Mouse (Mus musculus) small intestine, adult 10 weeks (tissue): ENCODE measurements around the gene Vhl. TPM values are rescaled to one million over a fixed set of nuclear protein-coding genes. Genes with fewer than 3 reads are reported as not detected.

Experiments used
- polyA plus RNA-seq: library from polyadenylated mRNA; stranded (reverse); fragments of 350-450 nt; fragmentation: Illumina TruSeq; extraction: RNeasy Lipid Tissue Mini Kit (QIAGEN cat#74804); gene quantifications from one replicate; pipeline ENCODE4 v1.2.3, GENCODE M21; 2014; ENCODE audit warnings: low replicate concordance

Gene Vhl
- polyA plus RNA-seq = 17.0 TPM

DNA sequence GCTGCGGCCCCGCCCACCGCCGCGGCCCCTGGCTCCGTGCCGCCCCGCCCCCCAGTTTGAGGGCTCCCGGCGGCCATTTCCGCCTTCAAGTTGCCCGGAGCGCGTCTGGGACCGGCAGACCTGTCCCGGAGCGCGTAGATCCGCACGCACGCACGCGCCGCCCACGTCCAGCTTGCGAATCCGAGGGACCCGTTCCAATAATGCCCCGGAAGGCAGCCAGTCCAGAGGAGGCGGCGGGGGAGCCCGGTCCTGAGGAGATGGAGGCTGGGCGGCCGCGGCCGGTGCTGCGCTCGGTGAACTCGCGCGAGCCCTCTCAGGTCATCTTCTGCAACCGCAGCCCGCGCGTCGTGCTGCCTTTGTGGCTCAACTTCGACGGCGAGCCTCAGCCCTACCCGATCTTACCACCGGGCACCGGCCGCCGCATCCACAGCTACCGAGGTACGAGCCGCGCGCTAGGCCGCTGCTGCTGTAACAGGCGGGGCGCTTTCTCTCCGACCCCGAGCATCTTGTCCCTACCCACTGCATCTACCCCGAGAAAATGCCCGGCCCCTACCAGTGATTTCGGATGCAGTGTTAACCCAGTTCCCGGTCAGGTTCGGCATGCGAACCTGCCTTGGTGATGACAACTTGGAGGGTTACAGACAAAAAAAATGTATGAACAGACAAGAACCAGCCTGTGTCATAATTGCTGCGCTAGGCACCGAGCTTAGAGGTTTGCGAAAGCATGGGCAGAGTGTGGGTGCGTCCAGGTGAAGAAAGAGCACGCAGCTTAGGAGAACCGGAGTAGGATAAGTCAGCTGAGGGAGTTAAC lies at the start of gene Vhl:
TSS of gene Vhl (plus strand) at position 19 of the 811 bp plus-strand sequence.

DNA sequence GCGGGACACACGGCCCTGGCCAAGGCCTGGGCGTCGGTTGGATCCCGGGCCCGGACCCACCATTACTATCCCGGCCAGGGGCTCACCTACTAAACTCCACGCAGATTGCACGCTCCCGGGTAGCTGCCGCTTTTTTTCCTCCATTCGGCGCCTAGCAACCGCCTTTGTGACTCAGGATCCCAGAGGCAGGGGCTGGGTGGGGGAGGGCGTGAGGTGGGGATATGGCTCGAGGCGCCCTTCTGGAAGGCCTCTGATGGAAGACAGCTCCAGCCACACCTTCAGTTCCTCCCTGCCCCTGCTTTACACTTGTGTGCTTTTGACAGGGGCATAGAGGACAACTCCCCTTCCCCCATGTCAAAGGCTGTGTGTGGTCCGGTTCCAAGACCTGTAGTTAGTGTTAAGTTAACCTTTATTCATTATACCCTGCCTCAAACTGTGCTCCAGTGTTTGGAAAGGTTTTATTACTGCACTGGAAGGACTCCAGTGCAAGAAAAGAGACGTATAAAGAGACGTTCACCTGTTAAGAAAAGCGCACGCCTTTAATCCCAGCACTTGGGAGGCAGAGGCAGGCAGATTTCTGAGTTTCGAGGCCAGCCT lies 23.1 kb upstream of the Vhl start, which contains the start of gene Fancd2os:
TSS of gene Fancd2os (minus strand) at position 173 of the 597 bp plus-strand sequence.

DNA sequence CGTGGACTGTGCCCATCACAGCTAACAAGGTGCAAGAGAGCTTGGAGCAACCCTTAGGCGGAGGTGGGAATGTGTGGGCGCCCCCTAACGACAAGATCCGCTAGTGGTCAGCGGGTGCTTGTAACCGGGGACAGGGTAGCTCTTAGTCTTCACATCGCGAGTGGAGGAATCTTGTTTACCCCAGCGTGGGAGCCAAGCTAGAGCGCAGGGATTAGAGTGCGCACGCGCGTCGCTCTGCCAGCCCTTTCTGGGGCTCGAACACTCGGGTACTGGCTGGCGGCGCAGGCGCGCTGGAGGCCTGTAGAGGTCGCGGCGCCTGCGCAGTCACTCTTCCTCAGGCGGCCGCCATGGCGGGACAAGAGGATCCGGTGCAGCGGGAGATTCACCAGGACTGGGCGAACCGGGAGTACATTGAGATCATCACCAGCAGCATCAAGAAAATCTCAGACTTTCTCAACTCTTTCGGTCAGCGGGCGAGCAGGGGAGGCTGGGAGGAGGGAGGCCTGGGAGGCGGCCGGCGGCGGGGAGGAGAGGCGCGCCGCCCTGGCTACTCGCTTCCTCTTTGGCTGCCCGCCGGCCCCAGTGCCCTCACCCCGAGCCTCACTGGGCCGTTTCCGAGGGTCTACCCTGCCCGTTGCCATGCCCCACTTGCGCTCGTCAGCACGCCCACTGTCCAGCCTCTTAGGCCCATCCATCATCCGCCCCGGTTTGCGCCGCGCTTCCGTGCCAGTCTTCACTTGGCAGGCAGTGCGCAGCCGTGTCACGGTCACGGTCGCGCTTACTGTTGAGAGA lies 19.1 kb upstream of the Vhl start, which contains the start of gene Brk1:
TSS of gene Brk1 (plus strand) at position 341 of the 792 bp plus-strand sequence.

DNA sequence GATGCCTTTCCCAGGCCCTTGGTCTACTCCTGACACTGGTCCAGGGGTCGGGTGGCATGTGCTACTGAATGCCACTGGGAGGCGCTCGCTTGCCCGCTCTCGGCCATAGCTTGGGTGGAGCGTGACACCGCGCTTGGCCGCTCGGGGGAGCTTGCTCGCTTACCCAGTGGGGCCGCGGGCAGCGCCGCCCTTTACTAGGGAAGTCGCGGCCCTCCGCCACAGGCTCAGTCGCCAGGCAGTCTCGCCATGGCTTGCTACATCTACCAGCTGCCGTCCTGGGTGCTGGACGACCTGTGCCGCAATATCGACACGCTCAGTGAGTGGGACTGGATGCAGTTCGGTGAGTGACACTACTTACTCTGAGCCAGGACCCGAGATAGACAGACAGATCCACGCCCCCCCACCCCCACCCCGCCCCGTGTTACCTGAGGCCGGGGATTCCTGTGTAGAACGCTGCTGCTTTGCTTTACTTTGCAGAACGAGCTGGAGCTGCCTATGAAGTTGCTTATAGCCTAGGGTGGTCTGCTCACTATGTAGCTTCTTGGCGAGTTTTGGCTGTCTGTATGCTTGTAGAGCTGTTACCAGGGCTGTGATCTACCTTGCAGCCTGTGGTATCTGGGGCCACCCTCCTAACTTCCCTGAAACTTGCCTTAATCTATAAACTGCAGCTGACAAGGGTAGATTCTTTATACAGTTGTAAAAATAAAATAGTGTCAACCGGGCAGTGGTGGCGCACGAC lies 14.7 kb downstream of the Vhl start, which contains the start of gene Irak2:
TSS of gene Irak2 (plus strand) at position 166 of the 739 bp plus-strand sequence.

Other genes with a start within 250 kb of the Vhl start
- 1.6 TPM for gene Tada3, start 246.1 kb upstream of the Vhl start, polyA plus RNA-seq
- 89.9 TPM for gene Arpc4, start 245.8 kb upstream of the Vhl start, polyA plus RNA-seq
- 1.5 TPM for gene Ttll3, start 234.7 kb upstream of the Vhl start, polyA plus RNA-seq
- not detected for gene Rpusd3, start 204.6 kb upstream of the Vhl start, polyA plus RNA-seq
- gene Cidec, start 188.2 kb upstream of the Vhl start, polyA plus RNA-seq = 2.0 TPM
- 12.1 TPM for gene Jagn1, start 181.4 kb upstream of the Vhl start, polyA plus RNA-seq
- gene Il17re, start 165.5 kb upstream of the Vhl start, polyA plus RNA-seq = 0.56 TPM
- 2.8 TPM for gene Il17rc, start 152.5 kb upstream of the Vhl start, polyA plus RNA-seq
- gene Creld1, start 140.7 kb upstream of the Vhl start, polyA plus RNA-seq = not detected
- gene Prrt3, start 122.0 kb upstream of the Vhl start, polyA plus RNA-seq = not detected
- gene Emc3, start 92.3 kb upstream of the Vhl start, polyA plus RNA-seq = 63.8 TPM
- 2.3 TPM for gene Fancd2, start 92.3 kb upstream of the Vhl start, polyA plus RNA-seq
- not detected for gene Fancd2os, start 23.2 kb upstream of the Vhl start, polyA plus RNA-seq
- gene Brk1, start 19.2 kb upstream of the Vhl start, polyA plus RNA-seq = 30.0 TPM
- gene Irak2, start 14.5 kb downstream of the Vhl start, polyA plus RNA-seq = 12.7 TPM
- gene Tatdn2, start 73.1 kb downstream of the Vhl start, polyA plus RNA-seq = 9.4 TPM
- not detected for gene Ghrl, start 95.9 kb downstream of the Vhl start, polyA plus RNA-seq
- gene Sec13, start 116.8 kb downstream of the Vhl start, polyA plus RNA-seq = 68.9 TPM